Mouse (Mus musculus): ENCODE measurements at regions not wholly inside any gene's neighbourhood (a gene's known extent, or its start where the extent isn't known, plus 50 kb on each side); places are given as distances from the start of the nearest gene placed in this dataset.

DNA sequence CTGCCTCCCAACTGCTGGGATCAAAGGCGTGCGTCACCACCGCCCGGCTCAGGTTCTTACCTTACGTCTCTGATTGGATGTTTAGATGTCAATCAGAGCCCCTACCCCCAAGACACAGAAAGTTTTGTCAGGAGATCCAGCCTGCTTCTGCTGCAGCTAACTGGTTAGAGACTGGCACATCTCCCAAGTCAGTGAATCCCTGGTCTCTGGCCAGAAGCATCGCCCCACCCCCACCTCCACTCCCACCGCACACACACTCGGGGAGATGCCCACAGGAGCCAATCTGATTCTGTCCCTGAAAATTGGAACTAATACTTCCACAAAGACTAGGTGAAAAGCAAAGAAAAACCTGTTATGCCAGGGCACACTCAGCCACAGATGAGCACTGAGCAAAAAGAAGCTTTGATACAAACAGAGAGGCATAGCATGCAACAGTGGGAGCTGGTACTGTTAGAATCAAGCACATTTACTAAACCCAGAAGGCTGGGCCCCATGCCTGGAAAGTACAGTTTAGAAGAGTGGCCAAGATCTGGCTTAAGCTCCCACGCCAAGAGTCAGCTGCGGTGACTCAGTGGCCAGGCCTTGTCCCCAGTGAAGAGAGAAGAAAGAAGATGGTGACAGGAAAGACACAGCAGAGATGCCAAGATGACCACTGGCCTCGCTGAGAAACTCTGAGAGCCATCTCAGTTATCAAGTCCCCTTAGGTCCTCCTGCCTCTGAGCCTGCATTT lies 130.4 kb downstream of the Utp6 start:
- H3K4me3 ChIP-seq (ENCODE audit: low read depth, low read length) = no peak overlapping the region
- no peak overlapping the region for H3K9ac ChIP-seq (ENCODE audit: low read length)
- no peaks in the 10 kb centered on the region for H3K36me3 ChIP-seq (ENCODE audit: control insufficient read depth, insufficient read depth, low read length)
- H3K27me3 ChIP-seq (ENCODE audit: control insufficient read depth, insufficient read depth, low read length) = no peaks in the 10 kb centered on the region
- H3K4me1 ChIP-seq (ENCODE audit: control insufficient read depth, insufficient read depth, low read length) = no peaks in the 10 kb centered on the region
- DNase-seq (ENCODE audit: low spot score, missing footprints) (peak; percentile 49), ATAC-seq (ENCODE audit: low FRiP score) (no peak)
- H3K27ac ChIP-seq (ENCODE audit: low read depth, low read length) = no peak overlapping the region
- 90% methylated on average over 11 of the region's 11 CpGs for WGBS
- no peaks in the 10 kb centered on the region for H3K9me3 ChIP-seq (ENCODE audit: control insufficient read depth, low read length)
- no peak overlapping the region for H3K4me2 ChIP-seq

DNA sequence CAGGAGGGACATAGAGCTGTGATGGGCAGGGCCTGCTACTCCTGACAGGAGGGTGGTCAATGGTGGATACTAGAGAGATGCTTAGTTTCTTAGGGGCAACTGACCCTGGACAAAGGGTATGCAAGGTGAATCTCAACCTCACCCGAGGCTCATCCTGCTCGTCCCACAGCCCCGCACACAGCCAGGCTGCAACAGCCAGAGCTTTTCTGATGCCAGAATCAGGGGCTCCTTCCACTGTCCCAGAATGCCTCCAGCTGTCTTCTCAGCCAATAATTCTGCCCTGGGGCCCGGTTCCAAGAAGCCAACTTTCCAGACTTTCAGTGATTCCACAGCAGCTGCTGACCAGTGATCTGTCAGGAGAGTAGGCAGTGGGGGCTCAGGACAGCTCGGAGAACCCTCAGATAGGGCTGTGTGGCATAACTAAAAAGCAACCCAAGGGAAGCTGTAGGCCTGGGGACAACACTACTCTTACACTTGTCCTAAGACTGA lies 131.6 kb downstream of the Utp6 start:
- H3K9me3 ChIP-seq (ENCODE audit: control insufficient read depth, low read length) = no peaks in the 10 kb centered on the region
- no peak overlapping the region for H3K4me2 ChIP-seq
- H3K4me1 ChIP-seq (ENCODE audit: control insufficient read depth, insufficient read depth, low read length) = no peaks in the 10 kb centered on the region
- no peak overlapping the region for H3K4me3 ChIP-seq (ENCODE audit: low read depth, low read length)
- WGBS = 83% methylated on average over 5 of the region's 5 CpGs
- H3K36me3 ChIP-seq (ENCODE audit: control insufficient read depth, insufficient read depth, low read length) = no peaks in the 10 kb centered on the region
- H3K9ac ChIP-seq (ENCODE audit: low read length) = no peak overlapping the region
- no peaks in the 10 kb centered on the region for H3K27me3 ChIP-seq (ENCODE audit: control insufficient read depth, insufficient read depth, low read length)
- ATAC-seq (ENCODE audit: low FRiP score) (no peak), DNase-seq (ENCODE audit: low spot score, missing footprints) (no peak)
- H3K27ac ChIP-seq (ENCODE audit: low read depth, low read length) = no peak overlapping the region

DNA sequence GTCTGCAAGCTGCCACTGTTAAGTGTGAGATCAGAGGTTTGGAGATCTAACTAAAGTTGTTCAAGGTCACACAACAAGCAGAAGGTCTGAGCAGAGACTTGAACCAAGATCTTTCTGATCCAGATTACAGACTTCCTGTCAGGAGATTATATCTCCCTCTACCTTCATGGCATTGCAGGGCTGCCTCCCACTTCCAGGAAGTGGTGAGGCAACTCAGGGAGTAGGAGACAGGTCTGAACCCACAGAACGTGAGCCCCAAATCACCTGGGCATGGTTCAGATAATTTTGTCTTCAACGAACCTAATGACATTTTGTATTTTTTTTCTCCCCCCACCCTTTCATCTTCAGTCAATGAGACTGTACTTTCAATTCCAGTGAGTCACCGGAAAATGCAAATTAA lies 135.2 kb downstream of the Utp6 start:
- WGBS = 92% methylated on average over 3 of the region's 3 CpGs

DNA sequence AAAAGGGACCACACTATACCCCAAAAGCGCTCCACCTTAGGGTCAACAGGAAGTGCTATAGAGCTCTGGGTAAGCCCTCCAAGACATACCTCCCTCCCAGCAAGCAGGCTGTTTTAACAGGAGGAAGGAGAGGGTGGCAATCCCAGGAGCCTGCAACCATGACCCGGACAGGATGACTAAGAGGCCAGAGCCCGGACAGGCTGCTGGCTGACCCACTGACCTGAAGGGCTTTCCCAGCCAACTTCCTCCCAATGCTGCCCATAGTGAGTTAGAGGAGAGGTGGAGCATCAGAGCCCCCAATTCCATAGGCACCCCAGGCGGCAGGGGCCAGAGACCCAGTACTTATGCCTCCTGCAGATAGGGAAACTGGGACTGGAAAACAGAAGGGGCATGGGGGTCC lies 136.3 kb downstream of the Utp6 start:
- Histone ChIP-seq H3K9ac (ENCODE audit: low read length) (no peak overlapping the region), H3K36me3 (ENCODE audit: control insufficient read depth, insufficient read depth, low read length) (no peaks in the 10 kb centered on the region), H3K4me1 (ENCODE audit: control insufficient read depth, insufficient read depth, low read length) (no peaks in the 10 kb centered on the region), H3K27ac (ENCODE audit: low read depth, low read length) (no peak overlapping the region), H3K4me2 (no peak overlapping the region), H3K4me3 (ENCODE audit: low read depth, low read length) (no peak overlapping the region), H3K27me3 (ENCODE audit: control insufficient read depth, insufficient read depth, low read length) (no peaks in the 10 kb centered on the region), H3K9me3 (ENCODE audit: control insufficient read depth, low read length) (no peaks in the 10 kb centered on the region)
- 75% methylated on average over 4 of the region's 4 CpGs for WGBS
- DNase-seq (ENCODE audit: low spot score, missing footprints) = no peak
- no peak for ATAC-seq (ENCODE audit: low FRiP score)

More for the DNA sequence above, 135.2 kb downstream of the Utp6 start:
- Histone ChIP-seq H3K4me3 (ENCODE audit: low read depth, low read length) (no peak overlapping the region), H3K36me3 (ENCODE audit: control insufficient read depth, insufficient read depth, low read length) (no peaks in the 10 kb centered on the region), H3K27me3 (ENCODE audit: control insufficient read depth, insufficient read depth, low read length) (no peaks in the 10 kb centered on the region), H3K4me2 (no peak overlapping the region), H3K4me1 (ENCODE audit: control insufficient read depth, insufficient read depth, low read length) (no peaks in the 10 kb centered on the region), H3K27ac (ENCODE audit: low read depth, low read length) (no peak overlapping the region), H3K9ac (ENCODE audit: low read length) (no peak overlapping the region), H3K9me3 (ENCODE audit: control insufficient read depth, low read length) (no peaks in the 10 kb centered on the region)
- ATAC-seq (ENCODE audit: low FRiP score) (no peak), DNase-seq (ENCODE audit: low spot score, missing footprints) (peak; percentile 23)

DNA sequence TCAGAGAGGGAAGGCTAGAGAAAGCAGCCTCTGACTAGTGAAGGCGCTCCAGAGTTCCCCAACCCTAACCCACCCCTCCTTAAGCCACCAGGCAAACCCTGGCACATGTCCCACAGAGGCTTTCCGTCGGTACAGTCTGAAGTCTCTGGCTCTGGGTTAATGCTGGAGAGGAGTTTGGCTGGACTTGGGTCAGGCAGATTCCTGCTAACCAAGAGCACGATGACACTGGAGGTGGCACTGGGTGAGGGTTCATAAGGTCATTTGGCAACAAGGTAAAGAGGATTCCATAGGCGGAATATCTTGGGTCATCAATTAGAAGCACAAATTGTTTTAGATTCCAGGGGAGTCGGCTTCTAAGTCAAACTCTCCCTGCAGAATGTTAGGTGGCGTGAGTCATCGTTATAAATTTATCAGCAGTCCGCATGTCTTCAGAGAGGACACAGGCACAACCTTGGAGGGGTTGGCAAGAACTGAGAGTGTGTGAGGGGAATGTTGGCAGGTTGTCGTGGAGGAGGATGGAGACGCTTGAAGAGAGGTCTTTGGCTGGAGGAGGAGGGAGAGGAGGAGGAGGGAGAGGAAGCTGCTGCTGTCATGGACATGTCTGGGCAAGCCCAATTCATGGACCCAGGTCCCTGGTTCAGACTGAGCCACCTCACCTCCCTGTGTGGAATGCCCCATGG lies 138.4 kb downstream of the Utp6 start:
- H3K4me2 ChIP-seq = no peak overlapping the region
- H3K9me3 ChIP-seq (ENCODE audit: control insufficient read depth, low read length) = no peaks in the 10 kb centered on the region
- no peak overlapping the region for H3K4me3 ChIP-seq (ENCODE audit: low read depth, low read length)
- H3K36me3 ChIP-seq (ENCODE audit: control insufficient read depth, insufficient read depth, low read length) = no peaks in the 10 kb centered on the region
- ATAC-seq (ENCODE audit: low FRiP score) (no peak), DNase-seq (ENCODE audit: low spot score, missing footprints) (peak; percentile 67)
- no peak overlapping the region for H3K9ac ChIP-seq (ENCODE audit: low read length)
- no peaks in the 10 kb centered on the region for H3K27me3 ChIP-seq (ENCODE audit: control insufficient read depth, insufficient read depth, low read length)
- WGBS = 90% methylated on average over 11 of the region's 11 CpGs
- H3K4me1 ChIP-seq (ENCODE audit: control insufficient read depth, insufficient read depth, low read length) = no peaks in the 10 kb centered on the region
- no peak overlapping the region for H3K27ac ChIP-seq (ENCODE audit: low read depth, low read length)

DNA sequence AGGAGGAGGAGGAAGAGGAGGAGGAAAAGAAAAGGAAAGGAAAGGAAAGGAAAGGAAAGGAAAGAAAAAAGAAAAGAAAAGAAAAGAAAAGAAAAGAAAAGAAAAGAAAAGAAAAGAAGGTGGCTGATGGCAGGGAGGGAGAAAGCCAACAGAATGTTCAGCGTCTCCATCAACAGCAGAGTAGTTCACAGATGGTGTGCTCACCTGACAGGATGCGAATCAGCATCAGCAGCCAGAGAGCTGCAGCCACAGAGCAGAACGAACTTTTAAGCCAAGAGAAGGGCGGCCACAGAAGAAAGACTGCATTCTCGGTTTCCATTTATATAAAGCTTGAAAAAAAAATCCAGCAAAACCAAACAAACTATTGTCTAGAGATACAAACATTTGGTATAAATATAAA lies 140.2 kb downstream of the Utp6 start:
- H3K4me2 ChIP-seq = no peak overlapping the region
- DNase-seq (ENCODE audit: low spot score, missing footprints) (peak; percentile 45), ATAC-seq (ENCODE audit: low FRiP score) (no peak)
- H3K9me3 ChIP-seq (ENCODE audit: control insufficient read depth, low read length) = no peaks in the 10 kb centered on the region
- no peaks in the 10 kb centered on the region for H3K4me1 ChIP-seq (ENCODE audit: control insufficient read depth, insufficient read depth, low read length)
- no peak overlapping the region for H3K9ac ChIP-seq (ENCODE audit: low read length)
- H3K27ac ChIP-seq (ENCODE audit: low read depth, low read length) = no peak overlapping the region
- no peaks in the 10 kb centered on the region for H3K36me3 ChIP-seq (ENCODE audit: control insufficient read depth, insufficient read depth, low read length)
- 81% methylated on average over 5 of the region's 5 CpGs for WGBS
- H3K27me3 ChIP-seq (ENCODE audit: control insufficient read depth, insufficient read depth, low read length) = no peaks in the 10 kb centered on the region
- H3K4me3 ChIP-seq (ENCODE audit: low read depth, low read length) = no peak overlapping the region

DNA sequence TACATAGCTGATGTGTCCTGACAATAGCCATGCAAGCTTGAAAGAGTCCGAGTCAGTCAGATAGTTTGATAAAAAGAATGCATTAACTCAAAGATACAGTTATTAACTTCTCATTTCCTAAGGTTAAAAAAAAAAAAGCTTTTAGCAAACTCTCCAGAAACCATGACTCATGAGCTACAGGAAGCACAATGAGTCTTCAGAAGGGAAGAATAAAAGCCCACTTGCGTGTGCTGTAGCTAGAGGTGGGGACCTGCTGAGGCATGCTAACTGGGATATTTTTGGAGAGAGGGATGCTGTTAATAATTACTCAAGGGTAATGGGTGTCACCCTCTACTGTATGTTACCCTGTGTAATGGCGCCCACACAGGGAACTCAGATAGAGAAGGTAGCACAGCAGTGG lies 147.0 kb downstream of the Utp6 start:
- H3K36me3 ChIP-seq (ENCODE audit: control insufficient read depth, insufficient read depth, low read length) = no peaks in the 10 kb centered on the region
- ATAC-seq (ENCODE audit: low FRiP score) = no peak
- H3K4me3 ChIP-seq (ENCODE audit: low read depth, low read length) = no peak overlapping the region
- no peaks in the 10 kb centered on the region for H3K27me3 ChIP-seq (ENCODE audit: control insufficient read depth, insufficient read depth, low read length)
- WGBS = 97% methylated on average over 3 of the region's 3 CpGs
- DNase-seq (ENCODE audit: low spot score, missing footprints) = no peak
- no peak overlapping the region for H3K27ac ChIP-seq (ENCODE audit: low read depth, low read length)
- no peaks in the 10 kb centered on the region for H3K4me1 ChIP-seq (ENCODE audit: control insufficient read depth, insufficient read depth, low read length)
- no peak overlapping the region for H3K9ac ChIP-seq (ENCODE audit: low read length)
- no peaks in the 10 kb centered on the region; the same call in 1 of the 2 replicates for H3K9me3 ChIP-seq (ENCODE audit: control insufficient read depth, low read length)
- H3K4me2 ChIP-seq = no peak overlapping the region

DNA sequence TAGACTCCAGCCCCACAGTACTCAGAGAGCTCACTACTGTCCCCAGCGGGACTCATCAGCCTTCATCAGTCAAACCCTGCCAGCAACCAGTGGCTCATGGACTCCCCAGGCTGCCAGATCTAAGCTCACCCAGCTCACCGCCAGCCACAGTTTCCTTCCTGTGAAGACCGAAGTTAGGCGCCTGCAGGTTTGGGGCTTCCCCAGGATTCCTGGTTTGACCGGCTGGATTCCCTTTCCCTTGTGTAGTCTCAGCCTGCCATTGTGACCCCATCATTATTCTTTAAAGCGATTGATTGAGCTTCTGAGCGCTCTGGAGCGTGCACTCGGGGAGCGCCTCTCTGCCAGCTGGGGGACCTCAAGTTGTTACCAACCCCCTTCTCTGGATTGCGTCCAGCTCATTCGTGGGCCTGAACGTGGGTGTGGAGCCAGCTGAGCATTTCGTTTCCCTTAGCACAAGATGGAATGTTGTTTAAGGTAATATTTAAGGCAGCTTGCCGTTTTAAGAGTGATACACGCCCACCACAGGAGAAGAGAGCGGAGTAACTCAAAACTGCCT lies 155.2 kb downstream of the Utp6 start:
- Histone ChIP-seq H3K9me3 (ENCODE audit: control insufficient read depth, low read length) (no peaks in the 10 kb centered on the region), H3K9ac (ENCODE audit: low read length) (no peak overlapping the region), H3K4me2 (no peak overlapping the region), H3K27me3 (ENCODE audit: control insufficient read depth, insufficient read depth, low read length) (no peaks in the 10 kb centered on the region), H3K36me3 (ENCODE audit: control insufficient read depth, insufficient read depth, low read length) (no peaks in the 10 kb centered on the region), H3K4me1 (ENCODE audit: control insufficient read depth, insufficient read depth, low read length) (no peaks in the 10 kb centered on the region), H3K27ac (ENCODE audit: low read depth, low read length) (no peak overlapping the region), H3K4me3 (ENCODE audit: low read depth, low read length) (no peak overlapping the region)
- DNase-seq (ENCODE audit: low spot score, missing footprints) (no peak), ATAC-seq (ENCODE audit: low FRiP score) (no peak)
- 48% methylated on average over 17 of the region's 17 CpGs for WGBS

DNA sequence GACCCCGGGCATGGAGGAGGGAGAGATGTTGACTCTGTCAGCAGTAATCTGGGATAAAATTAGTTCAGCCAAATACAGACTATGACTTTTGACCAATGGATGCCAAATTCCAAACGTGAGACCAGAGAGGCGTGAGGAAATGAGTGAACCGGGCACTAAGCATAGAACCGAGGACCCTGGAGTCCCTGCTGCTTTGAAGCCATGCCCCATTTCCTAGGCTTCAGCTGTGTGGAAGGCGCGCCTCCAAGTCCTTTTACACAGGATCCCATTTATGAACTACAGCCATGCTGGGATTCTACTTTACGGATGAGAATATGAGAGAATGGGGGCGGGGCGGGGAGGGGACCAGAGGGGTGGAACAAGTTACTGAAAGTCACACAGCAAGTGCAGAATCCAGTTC lies 155.8 kb downstream of the Utp6 start:
- Histone ChIP-seq H3K4me2 (no peak overlapping the region), H3K9ac (ENCODE audit: low read length) (no peak overlapping the region), H3K27ac (ENCODE audit: low read depth, low read length) (no peak overlapping the region), H3K4me3 (ENCODE audit: low read depth, low read length) (no peak overlapping the region), H3K27me3 (ENCODE audit: control insufficient read depth, insufficient read depth, low read length) (no peaks in the 10 kb centered on the region), H3K9me3 (ENCODE audit: control insufficient read depth, low read length) (no peaks in the 10 kb centered on the region), H3K4me1 (ENCODE audit: control insufficient read depth, insufficient read depth, low read length) (no peaks in the 10 kb centered on the region), H3K36me3 (ENCODE audit: control insufficient read depth, insufficient read depth, low read length) (no peaks in the 10 kb centered on the region)
- DNase-seq (ENCODE audit: low spot score, missing footprints) (no peak), ATAC-seq (ENCODE audit: low FRiP score) (no peak)
- 77% methylated on average over 10 of the region's 10 CpGs for WGBS

All from midbrain, embryonic 11.5 days (tissue).